Mouse (Mus musculus): ENCODE data around the gene Foxf1.
A peak's percentile ranks its signal among the peaks of the same experiment; 100 is the strongest.

Gene Foxf1

DNA sequence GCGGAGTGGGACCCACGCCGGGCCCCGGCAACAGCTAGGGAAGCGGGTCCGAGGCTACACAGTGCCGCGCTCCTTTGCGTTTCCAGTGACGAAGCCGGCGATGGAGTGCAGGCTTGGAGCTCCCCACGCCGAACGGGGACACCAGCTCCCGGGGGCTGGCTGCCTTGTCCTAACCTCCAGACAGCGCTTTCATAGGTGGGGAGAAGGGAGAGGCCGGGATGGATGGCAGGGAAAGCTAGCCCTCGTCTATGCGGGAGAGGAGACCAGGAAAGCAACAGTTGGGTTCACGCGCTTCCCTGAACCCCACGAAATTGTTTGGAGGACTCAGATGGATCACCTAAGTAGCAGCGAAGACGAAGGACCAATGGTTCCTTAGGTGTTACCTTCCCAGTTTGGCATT lies 30.9 kb downstream of the Foxf1 start:
- DNase-seq (ENCODE audit: low read depth, low spot score) = no peak

- peak; percentile 85 for DNase-seq (ENCODE audit: low read depth, low spot score)
These were observed 31.8 kb downstream of the Foxf1 start, which contains the start of gene Foxc2 for GRCm38 (mm10) chr8:121115948-121116347. Gene Foxc2 (plus strand): TSS chr8:121116171.

DNA sequence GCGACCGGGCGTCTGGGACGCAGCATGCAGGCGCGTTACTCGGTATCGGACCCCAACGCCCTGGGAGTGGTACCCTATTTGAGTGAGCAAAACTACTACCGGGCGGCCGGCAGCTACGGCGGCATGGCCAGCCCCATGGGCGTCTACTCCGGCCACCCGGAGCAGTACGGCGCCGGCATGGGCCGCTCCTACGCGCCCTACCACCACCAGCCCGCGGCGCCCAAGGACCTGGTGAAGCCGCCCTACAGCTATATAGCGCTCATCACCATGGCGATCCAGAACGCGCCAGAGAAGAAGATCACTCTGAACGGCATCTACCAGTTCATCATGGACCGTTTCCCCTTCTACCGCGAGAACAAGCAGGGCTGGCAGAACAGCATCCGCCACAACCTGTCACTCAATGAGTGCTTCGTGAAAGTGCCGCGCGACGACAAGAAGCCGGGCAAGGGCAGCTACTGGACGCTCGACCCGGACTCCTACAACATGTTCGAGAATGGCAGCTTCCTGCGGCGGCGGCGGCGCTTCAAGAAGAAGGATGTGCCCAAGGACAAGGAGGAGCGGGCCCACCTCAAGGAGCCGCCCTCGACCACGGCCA lies 32.5 kb downstream of the Foxf1 start:
- peak; percentile 32 for DNase-seq (ENCODE audit: low read depth, low spot score)

GRCm38 (mm10) chr8:121117186-121117651 lies 33.0 kb downstream of the Foxf1 start:
- DNase-seq (ENCODE audit: low read depth, low spot score) = peak; percentile 28

GRCm38 (mm10) chr8:121117906-121118305 lies 33.7 kb downstream of the Foxf1 start:
- no peak for DNase-seq (ENCODE audit: low read depth, low spot score)

DNA sequence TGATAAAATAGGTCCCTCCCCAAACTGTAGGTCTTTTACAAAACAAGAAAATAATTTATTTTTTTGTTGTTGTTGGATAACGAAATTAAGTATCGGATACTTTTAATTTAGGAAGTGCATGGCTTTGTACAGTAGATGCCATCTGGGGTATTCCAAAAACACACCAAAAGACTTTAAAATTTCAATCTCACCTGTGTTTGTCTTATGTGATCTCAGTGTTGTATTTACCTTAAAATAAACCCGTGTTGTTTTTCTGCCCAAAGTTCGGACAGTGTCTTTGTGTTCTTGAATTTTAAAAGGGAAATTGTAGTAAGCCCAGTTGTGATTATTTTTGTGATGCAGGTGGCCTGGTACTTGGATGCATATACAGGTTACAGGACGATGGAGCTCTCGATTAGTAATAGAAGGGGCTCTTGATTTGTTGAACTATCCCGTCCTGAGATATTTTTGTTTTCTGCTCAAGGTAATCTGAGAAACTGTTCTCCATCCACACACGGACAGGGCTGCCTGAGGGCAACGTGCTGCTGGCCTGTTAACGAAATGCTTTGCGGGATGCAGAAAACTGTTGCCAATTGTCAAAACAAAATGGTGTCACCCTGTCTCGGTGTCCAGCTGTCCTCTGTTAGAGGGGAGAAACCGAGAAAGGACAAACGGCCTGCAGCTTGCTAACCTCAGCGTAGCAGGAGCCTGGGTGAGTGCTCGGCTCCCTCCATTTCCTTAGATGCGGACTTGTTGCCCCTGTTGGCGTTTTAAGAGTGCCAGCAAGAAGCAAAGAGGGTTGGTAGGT lies 34.6 kb downstream of the Foxf1 start:
- no peak for DNase-seq (ENCODE audit: low read depth, low spot score)

DNA sequence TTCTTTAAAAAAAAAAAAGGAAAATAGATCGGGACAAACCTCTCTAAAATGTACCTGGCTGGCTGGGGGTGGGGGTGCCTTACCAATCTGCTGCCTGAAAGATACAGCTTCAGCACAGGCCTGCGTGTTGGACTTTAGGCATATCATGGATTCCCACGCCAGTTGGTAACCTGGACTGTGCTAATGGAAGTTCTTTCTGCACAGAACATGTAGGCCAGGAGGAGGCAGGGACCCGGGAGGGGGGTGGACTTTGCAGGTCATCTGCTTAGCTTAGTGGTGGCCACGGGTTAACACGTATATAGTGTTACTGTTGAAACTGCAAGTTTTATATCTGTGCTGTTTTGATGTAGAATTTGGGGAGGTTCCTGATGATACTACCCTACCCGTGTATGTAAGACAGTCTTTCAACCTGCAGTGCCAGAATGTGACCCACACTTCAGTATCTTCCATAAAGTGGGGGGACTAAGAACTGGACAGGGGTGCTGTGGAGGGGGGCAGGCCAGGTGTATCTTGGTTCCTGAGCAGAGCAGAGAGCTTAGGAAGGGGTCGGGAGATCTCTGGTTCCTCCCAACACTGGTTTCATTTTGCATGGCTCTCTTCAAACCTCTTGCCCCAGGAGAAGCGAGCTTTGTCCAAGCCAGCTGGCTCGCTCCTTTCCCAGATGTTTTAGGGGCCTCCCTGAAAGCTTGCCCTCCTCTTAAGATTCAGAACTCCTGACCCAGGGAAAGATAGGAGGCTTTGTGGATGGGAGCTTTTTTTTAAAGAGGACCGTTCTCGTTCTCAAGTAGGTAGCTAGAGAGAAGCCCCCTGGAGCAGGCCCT lies 35.7 kb downstream of the Foxf1 start:
- no peak for DNase-seq (ENCODE audit: low read depth, low spot score)

- no peak for DNase-seq (ENCODE audit: low read depth, low spot score)
These were observed 36.6 kb downstream of the Foxf1 start for GRCm38 (mm10) chr8:121120456-121121419.

GRCm38 (mm10) chr8:121121704-121122103 lies 37.5 kb downstream of the Foxf1 start:
- no peak for DNase-seq (ENCODE audit: low read depth, low spot score)

DNA sequence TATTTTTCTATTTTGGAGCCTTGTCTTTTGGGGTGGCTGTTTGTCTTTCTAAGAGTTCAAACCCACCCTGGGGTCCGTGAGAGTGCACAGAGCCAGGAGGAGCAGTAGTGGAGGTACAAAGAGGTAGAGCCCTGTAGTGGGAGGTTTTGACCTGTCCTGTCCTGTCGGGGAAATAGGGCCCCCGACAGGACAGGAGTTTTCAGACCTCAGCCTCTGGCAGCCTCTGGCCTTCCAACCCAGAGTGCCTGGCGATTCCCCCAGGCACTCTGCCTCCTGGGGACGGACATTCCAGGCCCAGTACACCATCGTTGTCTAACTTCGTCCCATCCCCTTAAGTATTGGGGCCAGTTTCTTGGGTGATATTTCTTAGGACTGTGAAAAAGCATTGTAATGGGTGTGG lies 38.2 kb downstream of the Foxf1 start:
- no peak for DNase-seq (ENCODE audit: low read depth, low spot score)

GRCm38 (mm10) chr8:121123113-121123512 lies 38.9 kb downstream of the Foxf1 start:
- DNase-seq (ENCODE audit: low read depth, low spot score) = no peak

DNA sequence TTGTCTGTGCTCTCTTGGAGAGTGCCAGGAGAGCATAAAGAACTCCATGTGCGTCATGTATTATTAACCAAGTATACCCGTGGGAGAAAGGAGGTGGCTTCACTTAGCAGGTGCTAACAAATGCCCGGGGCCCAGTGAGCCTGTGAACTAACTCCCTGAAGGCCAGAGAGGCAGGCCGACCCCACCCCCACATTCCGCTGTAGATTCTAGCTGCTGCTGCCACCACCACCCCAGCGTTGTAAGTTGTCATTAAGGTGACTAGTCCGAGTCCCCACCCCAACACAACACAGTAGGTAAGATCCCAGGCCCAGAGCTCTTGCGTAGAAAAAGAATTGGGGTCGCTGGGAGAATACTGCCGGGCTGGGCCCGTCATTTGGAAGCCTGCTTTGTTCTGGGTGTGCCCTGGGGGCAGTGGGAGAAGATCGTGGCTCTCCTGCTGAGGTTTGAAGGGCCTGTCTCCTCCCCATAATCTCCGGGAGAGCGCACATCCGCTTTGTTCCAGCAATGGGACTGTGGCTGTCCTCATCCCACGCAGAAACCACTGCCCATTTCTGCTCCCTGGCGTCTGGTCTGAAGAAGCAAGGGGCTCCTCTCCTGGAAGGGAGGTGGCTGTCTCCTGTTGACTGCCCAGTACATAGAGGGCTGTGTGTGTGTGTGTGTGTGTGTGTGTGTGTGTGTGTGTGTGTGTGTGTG lies 40.5 kb downstream of the Foxf1 start:
- DNase-seq (ENCODE audit: low read depth, low spot score) = no peak

DNA sequence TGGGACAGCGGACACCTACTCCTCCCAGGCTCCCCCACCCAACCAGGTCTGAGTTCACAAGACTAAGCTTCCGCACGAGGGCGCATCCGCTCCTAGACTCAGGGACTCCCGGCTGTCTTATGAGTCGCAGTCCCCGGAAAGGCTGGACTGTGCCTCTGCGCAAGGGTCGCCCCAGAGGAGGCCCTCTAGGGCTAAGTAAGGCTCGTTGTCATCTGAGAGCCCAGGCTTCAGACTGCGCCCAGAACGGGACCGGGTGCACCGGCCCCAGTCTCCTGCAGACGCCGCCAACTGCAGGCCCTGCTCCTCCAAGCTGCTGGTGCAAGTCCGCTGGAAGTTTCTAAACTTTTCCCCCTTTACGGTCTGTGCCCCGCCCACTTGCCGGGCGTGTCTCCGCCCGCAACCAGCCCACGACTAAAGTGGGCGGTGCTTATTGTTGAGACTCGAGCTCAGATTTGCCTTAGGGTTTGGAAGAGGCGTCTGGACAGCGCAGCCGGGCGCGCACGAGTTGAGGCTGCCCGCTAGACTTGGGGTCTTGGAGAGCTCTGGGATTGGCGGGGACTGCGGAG lies 41.2 kb downstream of the Foxf1 start:
- DNase-seq (ENCODE audit: low read depth, low spot score) = peak; percentile 37

- DNase-seq (ENCODE audit: low read depth, low spot score) = no peak
These were observed 42.0 kb downstream of the Foxf1 start for GRCm38 (mm10) chr8:121126191-121126590.

- no peak for DNase-seq (ENCODE audit: low read depth, low spot score)
These were observed 42.5 kb downstream of the Foxf1 start for GRCm38 (mm10) chr8:121126694-121127093.

DNA sequence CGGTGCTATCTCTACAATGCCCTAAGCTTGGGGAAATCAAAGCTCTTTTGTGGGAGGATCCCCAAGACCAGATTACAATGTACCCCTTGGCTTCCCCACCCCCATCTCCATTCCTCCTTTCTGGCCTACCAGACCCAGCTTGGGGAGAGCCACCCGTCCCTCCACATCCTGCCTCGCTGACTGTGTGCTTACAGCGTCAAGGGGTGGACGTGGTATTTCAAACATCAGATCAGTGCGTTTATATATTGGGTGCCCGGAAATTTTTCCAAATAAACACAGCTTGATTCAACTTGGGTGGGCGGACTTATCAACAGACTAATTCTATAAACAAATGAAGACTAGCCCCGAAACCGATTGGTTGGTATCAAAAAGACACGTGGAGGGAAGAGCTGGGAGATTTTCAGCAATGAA lies 43.1 kb downstream of the Foxf1 start:
- no peak for DNase-seq (ENCODE audit: low read depth, low spot score)

- no peak for DNase-seq (ENCODE audit: low read depth, low spot score)
These were observed 43.7 kb downstream of the Foxf1 start, which contains the start of gene Foxl1 for GRCm38 (mm10) chr8:121127756-121128375. Gene Foxl1 (plus strand): TSS chr8:121127940.

DNA sequence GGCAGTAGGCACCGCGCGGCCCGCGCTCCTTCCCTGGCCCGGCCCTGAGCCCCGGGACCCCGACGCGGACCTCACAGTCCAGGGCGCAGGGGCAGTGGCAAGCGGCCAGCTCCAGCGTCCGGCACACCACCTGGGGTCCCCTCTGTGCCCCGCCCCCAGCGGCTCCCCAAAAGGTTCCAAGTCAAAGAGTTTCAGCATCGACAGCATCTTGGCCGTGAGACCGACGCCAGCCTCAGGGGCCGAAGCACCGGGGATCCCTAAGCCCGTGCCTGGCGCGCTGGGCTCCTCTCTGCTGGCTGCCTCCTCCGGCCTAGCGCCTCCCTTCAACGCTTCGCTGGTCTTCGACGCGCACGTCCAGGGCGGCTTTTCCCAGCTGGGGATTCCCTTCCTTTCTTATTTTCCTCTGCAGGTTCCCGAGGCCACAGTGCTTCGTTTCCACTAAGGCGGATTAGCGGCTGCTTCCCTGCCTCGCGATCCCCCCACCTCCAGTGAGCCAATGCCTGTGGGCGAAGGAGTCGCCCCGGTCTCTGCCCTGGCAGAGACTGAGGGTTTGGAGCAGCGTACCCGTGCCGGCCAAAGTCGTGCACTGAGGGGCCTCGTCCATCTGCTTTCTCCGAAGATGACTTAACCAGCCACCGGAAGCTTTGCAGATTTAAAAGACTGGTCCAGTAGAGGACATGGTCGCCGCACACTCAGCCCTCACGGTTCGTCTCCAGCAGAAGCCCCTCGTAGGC lies 44.5 kb downstream of the Foxf1 start:
- no peak for DNase-seq (ENCODE audit: low read depth, low spot score)

All from CD4-positive helper T cell, adult 2 months (primary cell).